Mouse (Mus musculus) lung, postnatal 10 days (tissue): ENCODE data around the gene Asic2.

Source experiments
- DNase-seq: peaks from one replicate; pipeline ENCODE4 v3.0.0; 2021

Asic2 gene

DNA sequence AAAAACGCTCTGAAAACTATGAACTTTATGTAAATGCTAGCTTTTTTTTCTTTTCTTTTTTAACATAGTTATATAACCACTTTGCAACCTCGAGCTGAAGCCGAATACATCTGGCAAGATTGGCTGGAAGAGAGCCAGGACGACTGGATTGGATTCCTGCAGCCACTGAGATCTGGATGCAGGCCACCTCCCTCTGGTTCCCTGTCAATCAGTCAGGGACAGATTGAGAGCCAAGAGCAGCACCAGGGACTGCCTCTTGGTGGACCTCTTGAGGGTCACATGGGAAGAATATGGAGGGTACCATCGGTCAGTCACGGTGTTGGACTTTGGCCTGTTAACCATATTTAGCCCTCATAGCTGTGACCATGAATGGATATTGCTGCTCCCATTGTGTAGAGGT is 994.3 kb downstream of the Asic2 start:
- peak; percentile 76 for DNase-seq

DNA sequence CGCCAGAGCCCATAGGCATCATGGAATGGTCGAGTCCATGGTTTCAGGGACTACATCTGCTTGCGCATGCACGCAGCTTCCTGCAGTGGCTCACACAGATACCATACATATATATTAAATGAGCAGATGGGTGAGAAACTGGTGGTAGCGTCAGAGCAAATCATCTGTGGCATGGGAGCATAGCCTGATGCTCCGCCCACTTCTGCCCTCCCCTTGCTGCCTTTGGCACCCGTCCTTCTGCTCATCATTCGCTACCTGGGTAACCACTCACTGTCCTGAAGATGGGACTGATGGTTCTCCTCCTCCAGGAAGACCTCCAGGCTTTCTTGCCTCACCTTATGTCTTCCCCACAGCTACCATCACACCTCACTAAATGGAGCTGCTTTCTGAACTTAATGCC is 995.0 kb downstream of the Asic2 start:
- DNase-seq, result no peak

DNA sequence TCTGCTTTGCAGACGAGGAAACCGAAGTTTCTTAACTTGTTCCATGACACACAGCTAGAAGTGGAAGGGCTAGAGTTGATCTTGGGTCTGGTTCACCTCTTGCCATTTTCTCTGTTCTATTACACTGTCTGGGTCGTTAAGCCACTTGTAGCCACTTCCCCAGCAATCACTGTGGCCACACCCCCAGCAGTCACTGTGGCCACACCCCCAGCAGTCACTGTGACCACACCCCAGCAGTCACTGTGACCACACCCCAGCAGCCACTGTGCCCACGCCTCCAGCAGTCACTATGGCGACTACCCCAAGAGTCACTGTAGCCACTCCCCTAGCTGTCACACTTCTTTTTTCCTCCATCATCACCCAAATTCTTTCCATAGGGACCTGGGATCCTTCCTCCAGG is 1000.7 kb downstream of the Asic2 start:
- DNase-seq, result peak; percentile 12

DNA sequence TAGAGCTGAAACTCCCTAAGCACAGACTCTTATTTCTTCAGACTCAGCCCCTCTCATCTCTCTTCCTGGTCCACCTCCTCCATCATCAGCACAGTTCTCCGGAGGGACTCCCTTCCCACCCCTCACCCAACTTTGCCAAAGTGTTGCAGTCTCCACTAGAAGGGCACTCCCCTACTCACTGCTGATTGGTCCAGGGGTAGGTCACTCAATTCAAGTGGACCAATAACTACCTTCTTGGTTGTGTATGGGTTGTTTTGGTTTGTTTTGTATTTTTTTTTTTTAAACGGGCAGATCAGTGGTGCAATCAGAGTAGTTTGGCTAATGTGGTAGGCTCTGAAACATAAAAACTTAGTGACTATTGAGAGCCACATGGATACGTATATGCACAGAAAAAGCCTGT is 1002.2 kb downstream of the Asic2 start:
- no peak for DNase-seq

DNA sequence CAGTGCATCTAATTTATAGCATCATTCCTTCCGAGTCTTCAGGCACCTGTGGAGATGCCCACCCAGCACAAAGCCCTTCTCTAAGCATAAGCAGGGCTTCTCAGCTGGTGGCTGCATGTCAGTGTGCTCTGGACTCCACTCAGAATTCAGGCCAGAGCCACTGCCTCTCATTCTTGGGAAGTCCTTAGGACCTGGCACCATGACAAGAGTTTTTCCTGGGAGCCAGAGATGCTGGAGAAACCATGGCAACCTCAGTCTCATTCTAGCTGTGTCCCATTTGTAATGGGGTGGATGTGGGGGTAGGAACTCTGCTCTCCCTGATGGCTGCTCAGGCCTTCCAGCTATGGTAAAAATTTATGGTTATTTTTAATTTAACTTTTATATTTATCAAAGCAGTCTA is 1006.9 kb downstream of the Asic2 start:
- peak; percentile 10 for DNase-seq

DNA sequence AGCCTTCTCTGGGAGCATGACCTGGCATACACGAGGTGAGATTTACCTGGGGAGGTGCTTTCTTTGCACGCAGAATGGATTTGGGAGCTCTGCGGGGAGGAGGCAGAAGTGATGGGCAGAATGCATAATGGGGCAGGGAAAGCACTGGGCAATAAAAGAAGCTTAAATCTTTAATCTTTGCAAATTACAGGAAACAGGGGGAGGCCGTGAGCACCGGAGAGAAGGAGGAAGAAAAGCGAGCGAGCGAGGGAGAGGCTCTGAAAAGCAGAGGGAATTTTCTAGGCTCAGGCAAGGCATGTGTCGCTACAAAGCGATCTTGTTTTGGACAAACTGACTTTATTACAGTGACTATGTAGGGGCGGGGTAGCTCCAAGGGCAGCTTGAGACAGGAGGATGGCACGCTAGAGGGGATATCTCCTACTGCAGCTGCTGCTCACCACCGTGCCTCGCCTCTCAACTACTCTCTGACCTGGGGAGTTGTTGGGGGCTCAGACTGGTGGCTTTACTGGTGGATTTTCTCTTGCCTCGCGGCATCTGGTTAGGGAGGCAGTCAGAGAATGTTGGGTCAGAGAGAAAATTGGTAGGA is 1010.1 kb downstream of the Asic2 start:
- no peak for DNase-seq

DNA sequence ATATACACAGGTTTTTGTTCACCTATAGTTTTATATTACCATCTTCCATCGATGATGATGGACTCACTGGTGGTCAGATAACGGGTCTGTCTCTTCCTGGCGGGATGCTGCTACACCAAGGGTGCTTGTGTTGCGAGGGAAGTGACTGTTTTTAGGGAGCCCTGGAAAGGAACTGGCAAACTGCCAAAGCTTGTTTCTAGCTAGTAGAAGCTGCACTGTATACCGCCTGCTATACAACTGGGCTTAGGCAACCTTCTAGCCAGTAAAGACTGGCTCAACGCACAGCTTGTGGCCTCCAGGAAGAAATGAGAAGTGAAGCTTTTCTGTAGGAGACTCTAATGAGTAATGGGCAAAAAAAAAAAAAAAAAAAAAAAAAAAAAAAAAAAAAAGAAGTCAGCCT is 1012.3 kb downstream of the Asic2 start:
- peak; percentile 12 for DNase-seq

DNA sequence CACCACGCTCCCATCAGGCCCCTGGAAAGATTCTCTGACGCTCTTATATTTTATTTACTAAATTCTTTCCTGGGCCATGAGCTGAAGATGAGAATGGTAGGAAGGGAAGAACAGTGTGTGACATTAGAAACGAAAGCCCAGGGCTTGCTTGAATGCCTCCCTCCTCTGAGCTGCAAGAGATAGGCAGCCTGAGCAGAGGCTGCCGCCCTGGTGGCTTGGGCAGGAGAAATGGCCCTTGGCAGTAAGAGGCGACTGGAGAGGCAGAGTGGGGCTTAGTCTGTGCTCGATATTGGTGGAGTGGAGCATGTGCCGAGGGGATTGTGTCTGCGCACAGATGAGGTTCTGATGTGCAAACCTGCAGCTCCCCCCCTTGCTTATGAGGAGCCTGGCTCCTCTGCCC is 1014.1 kb downstream of the Asic2 start:
- no peak for DNase-seq

DNA sequence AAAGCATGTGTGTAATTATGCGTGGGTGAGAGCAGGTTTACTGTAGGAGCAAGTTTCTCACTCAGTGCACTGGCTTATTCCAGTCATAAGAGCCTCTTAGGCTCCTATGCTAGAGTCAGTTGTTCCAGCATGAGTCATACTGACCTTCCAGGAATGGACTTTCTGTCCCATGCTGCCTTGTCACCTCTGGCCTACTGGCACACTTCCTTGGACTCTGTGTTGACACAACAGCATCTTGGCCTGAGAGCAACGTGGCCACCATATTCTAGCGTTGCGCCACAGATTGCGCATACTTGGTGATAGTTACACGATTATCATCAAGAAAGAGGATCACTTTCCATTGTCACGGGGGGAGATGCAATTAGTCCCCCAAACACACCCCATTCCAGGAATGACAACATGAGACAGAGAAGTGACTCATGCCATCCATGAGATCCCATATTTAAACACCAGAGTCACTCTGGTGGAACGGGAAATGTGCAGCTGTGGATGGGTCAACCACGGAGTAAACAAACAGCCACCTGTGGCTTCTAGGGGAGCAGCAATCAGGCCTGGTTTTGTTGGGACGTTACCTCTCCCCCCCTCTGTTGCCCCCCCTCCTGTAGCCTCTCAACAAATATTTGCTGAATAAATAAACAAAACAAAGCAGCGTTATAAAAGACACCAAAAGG is 1019.1 kb downstream of the Asic2 start:
- DNase-seq, result peak; percentile 21

DNA sequence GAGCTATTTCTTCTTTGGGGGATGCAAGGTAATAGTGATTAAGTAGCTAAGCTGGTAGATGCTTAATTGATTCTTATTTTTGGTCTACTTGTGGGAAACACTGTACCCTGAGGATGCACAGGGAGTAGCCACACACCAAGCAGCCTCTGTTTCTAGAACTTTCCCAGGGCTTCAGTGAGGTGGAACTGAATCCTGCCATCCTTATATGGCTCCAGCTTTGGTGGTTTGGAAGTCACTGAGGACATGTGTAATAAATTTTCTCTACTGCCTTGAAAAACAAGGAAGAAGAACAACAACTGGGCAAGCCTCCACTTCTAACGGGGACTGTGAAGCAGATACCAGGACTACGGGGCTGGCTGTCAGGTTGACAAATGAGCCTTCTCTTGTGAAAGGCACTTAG is 1020.2 kb downstream of the Asic2 start:
- no peak for DNase-seq

DNA sequence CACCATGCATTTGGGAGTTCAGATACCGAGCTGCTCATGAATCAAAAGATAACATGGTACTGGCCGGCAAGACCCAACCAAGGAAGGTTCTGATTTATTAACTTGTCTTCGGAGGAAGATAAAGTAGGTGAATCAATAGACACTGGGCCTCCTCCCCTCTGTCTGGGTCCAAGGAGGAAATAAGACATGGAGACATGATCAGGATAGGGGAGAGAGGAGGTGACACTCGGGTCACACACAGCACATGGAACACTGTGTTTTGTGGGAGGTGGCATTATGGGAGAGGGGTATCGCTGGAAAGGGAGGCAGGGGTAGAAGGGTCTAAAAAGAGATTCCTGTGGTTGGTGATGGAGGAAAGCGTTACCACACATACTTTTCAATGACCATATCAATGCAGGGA is 1022.1 kb downstream of the Asic2 start:
- DNase-seq, result no peak

DNA sequence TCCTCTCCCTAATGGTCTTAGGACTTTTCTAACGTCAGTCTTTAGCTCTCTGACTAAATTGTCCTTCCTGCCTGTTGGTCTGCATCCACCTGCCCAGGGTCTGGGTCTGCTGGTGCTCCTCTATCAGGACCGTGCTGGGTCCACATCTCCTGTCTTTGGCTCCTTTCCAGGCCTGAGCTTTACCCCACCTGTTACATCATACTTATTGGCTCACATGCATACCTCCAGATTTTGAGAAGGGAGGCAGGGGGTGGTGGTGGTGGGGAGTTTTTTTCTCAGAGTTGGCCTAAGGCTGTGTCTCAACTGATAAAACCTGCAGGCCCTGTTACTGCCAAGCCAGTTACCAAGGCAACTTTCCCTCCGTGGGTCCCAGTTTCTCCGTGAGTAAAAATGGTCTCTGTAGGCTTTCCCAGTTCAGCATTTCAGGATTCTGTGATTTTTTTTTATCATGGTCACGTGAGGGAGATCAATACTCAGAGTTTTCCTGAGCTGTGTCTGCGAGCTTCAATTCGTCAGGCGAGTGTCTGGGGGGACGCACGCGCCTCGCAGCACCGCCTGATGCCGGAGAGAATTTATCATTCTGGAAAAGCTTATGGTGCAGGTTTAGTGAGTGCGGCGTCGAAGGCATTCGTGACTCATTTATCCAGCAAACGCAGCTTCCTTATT is 1044.8 kb downstream of the Asic2 start:
- no peak for DNase-seq

DNA sequence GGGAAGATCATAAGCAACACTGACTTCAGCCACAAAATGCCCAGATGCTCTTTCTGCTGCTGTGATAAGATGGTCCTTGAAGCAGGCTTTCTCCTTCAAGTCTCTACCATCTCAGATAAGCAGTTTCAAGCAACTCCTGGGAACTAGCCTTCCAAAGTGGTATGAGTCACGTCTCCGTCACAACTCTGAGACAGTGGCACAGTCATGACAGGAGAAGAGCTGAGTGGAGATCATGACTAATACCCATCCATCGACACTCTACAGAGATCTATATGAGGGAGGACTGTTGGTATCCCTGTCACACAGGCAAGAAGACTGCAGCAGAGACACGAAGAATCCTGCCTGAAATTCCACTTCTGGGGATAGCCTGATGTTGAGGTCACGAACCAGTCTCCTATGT is 1049.9 kb downstream of the Asic2 start:
- no peak for DNase-seq

DNA sequence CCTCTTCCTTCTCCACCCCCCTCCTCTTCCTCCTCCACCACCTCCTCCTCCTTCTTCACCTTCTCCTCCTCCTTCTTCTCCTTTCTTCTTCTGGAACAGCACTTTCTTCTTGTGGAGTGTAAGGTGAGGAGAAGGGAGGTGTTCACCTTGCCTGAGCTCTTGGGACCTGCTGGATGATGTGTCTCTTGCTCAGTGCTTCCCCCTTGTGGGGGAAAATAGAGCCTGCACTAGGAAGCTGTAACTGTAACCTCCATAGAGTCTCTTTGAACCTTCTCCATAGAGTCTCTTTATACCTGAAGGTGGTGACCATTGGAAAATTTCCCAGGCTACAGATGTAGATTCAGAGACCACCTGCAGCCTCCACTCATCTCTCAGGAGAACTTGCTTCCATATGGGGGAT is 1050.6 kb downstream of the Asic2 start:
- no peak for DNase-seq

DNA sequence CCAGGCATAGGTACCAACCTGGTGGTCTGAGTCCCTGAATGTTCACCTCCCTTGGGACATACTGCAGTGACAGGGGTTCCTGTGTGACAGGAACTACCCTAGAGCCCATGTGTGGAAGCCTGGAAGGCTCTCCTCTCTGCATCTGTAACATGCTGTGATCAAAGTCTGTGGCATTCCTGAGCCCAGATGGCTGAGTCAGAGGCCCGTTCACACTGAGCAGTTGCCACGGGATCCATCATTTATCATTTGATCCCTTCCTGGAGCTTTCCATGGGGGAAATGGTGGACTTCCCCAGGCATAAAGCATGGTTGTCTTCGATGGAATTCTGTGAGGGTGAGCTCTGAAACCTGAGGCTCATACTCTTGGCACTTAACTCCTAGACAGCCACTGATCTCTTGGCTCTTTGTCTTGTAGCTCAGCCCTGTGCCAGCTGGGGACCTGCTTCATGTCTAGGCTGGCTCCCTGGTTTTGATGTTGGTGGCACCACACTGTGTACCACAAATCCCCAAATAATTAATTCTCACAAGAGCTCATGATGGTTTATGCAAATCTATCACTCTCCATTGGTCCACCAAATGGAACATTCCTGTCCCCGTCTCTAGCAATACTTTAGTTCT is 1054.7 kb downstream of the Asic2 start:
- no peak for DNase-seq

DNA sequence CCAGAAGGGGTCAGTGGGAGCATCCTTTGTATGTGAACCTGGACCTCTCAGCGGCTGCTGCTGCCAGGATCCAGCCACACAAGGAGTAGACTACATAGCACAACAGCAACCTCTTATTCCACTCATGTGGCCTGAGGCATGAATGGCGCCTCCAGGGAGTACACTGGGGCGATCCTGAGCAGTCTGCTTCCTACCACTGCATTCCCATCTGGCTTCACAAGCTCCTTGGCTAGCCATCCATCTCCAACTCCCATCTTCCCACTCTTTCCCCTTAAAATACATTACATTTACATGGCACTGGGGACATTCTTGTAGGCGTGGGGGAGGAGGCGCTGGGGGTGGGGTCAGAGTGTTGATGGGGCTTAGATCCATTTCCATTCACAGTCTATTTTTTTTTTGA is 1055.5 kb downstream of the Asic2 start:
- DNase-seq, result no peak

DNA sequence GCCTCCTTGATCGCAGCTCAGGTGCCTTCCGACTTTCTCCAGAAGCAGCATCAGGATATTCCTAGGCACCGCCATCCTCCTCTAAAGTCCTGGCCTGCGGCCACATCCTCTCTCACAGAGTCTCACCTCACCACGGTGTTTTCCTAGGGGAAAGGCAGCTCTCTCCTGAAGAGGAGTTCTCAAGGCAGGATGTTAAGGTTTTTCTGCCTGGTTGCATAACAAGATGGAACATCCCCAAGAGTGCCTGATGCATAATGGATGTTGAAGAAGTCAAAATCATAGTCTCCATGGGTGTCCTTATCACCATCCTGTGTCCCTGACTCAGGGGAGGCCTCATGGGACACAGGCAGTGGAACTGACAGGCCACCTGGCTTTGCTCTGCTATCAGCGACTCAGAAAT is 1060.4 kb downstream of the Asic2 start:
- no peak for DNase-seq

DNA sequence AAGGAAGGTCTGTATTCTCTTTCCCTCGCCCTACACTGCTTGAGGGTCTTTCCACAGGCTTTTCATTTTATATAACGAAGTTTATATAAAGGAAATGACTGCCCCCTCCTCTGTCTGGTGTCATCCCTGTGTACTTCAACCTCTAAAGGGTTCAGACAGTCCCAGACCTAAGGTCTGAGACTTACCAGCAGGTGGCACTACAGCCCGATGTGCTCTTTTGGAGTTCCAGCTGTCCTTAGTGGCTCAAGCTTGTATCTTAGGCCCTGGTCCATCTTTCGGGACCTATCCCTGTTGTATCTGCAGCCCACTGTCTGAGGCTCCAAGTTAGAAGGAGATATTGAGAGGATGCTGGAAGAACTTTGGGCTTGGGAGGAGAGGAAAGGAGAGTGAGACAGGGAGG is 1061.8 kb downstream of the Asic2 start:
- peak; percentile 77 for DNase-seq

DNA sequence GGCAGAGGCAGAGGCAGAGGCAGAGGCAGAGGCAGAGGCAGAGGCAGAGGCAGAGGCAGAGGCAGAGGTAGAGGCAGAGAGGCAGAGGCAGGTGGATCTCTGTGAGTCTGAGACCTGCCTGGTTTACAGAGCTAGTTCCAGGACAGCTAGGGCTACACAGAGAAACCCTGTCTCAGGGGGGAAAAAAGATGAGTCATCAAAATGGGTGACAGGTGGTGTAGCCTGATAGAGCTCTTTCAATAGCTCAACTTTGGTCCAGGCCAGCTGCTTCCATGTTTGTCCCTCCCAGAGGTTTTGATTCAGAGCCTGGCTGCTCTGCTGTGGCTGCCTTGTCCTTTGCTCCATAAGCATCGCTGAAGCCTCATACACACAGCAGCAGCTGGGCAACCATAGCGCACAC is 1063.7 kb downstream of the Asic2 start:
- no peak for DNase-seq

DNA sequence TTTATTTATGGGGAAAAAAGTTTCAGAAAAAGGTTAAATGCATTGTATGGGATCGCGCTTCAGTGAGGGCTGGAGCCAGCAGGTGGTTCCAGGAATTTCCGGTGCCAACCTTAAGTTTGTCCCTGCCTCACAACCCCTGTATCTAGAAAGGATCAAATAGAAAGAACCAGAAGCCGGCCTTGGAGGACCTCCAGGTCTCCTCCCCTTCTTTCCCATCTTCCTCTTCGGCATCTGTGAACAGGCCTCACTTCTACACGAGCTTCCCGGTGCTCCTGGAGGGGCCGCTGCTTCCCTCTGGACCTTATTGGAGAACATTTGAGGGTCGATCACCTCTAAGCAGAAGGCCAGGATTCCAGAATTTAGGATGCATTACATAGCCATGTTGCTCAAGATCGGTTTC is 1064.8 kb downstream of the Asic2 start:
- no peak for DNase-seq

DNA sequence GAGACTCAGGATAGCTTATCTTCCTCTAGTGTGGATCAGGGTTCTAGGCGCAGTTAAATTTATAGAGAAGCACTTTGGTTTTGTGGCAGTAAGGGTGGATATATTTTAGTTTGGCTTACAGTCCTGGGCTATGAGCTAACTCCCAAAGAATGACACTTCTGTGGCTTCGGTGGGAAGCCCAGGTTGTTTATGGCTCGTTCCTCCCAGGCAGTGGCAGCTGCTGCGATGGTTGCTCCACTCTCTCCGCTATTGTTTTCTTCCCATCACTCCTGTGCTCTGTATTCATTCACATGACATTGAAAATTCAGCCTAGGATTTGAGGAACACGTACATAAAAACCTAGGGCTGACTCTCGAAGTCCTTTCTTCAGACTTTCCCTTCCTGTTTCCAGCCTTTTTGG is 1065.6 kb downstream of the Asic2 start:
- DNase-seq, result no peak

DNA sequence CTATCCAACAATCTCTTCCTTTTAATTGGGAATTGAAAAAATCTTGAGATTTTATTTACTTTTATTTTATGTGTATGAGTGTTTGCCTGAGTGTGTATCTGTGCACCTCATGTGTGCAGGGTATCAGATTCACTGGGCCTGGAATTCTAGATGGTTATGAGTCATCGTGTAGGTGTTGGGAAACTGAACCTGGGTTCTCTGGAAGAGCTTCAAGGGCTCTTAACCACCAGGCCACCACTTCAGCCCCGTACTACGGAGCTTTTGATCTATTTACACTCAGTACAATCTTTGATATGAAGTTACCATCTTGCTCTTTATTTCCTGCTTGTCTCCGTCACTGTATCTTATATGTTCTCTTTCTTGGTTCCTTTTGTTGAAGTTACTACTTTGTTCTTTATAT is 1067.7 kb downstream of the Asic2 start:
- peak; percentile 20 for DNase-seq

DNA sequence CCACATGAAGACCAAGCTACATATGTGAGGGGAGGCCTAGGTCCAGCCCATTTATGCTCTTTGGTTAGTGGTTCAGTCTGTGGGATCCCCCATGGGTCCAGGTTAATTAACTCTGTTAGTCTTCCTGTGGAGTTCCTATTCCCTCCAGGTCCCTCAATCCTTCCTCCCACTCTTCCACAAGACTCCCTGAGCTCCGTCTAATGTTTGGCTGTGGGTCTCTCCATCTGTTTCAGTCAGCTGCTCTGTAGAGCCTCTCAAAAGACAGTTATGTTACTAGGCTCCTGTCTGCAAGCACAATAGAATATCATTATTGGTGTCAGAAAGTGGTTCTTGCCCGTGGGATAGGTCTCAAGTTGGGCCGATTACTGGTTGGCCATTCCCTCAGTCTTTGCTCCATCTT is 1072.4 kb downstream of the Asic2 start:
- no peak for DNase-seq

DNA sequence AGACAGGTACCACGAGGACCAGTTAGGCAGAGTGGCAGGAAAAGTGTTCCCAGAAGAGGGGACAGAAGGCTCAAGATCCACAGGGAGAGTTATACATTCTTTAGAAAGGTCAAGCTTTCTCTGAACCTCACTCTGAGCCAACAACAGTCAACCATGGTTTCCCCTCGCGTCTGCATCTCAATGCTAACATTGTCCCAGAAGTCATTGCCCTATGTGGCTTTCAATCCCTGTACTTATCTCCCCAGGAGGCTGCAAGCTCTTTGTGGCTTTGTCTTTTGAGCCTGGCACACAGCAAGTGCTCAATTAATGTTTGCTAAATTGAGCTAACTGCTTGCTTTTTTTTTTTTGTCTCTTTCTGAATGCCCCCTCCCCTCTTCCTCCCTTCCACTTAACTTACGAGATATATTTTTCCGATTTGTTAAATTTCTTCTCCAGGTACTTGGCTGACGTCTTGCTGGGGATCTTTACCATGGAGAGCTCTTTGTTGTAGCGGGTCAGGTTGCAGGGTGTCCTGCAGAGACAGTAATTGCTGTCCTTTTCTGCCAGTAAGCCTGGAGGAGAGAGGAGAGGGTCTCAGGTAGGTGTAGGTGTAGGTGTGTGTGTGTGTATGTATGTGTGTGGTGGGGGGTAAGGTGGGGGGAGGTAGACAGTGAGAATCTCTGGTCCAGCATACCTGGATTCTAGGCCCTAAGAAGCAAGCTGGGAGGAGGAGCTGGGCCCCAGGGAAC is 1078.8 kb downstream of the Asic2 start:
- DNase-seq, result no peak
